Mouse (Mus musculus) neural tube, embryonic 13.5 days (tissue): ENCODE data around the gene Wnt10a. TPM values are rescaled to one million over a fixed set of nuclear protein-coding genes. Genes with fewer than 3 reads are reported as not detected.
A peak's percentile ranks its signal among the peaks of the same experiment; 100 is the strongest.

ENCODE experiments used
- ATAC-seq: fragments of 200-750 bp; cut with Nextera tagmentation; 2 replicates; pipeline ENCODE4 v1.8.0; 2017; ENCODE audit warnings: low read depth, mild to moderate bottlenecking, moderate TSS enrichment, moderate library complexity
- H3K27ac ChIP-seq: fragments of 300-500 bp; sonication (generic); replicated peaks from 2 replicates; pipeline ENCODE4 v1.5.1; 2015; ENCODE audit warnings: moderate library complexity, mild to moderate bottlenecking, inconsistent platforms
- H3K27me3 ChIP-seq: fragments of 300-500 bp; sonication (generic); 2 replicates; pipeline ENCODE4 v1.6.1; 2015; ENCODE audit warnings: mild to moderate bottlenecking, inconsistent platforms
- H3K36me3 ChIP-seq: fragments of 300-500 bp; sonication (generic); 2 replicates; pipeline ENCODE4 v1.6.1; 2015; ENCODE audit warnings: mild to moderate bottlenecking, inconsistent platforms
- H3K4me1 ChIP-seq: fragments of 300-500 bp; sonication (generic); replicated peaks from 2 replicates; pipeline ENCODE4 v1.6.1; 2015; ENCODE audit warnings: inconsistent platforms
- H3K4me2 ChIP-seq: fragments of 300-500 bp; sonication (generic); 2 replicates; pipeline ENCODE4 v1.6.1; 2015; ENCODE audit warnings: inconsistent platforms, mild to moderate bottlenecking, moderate library complexity
- H3K4me3 ChIP-seq: fragments of 300-500 bp; sonication (generic); 2 replicates; pipeline ENCODE4 v1.5.1; 2015; ENCODE audit warnings: mild to moderate bottlenecking, inconsistent platforms
- H3K9ac ChIP-seq: fragments of 300-500 bp; sonication (generic); 2 replicates; pipeline ENCODE4 v1.6.1; 2015; ENCODE audit warnings: moderate library complexity, mild to moderate bottlenecking, inconsistent platforms
- H3K9me3 ChIP-seq: fragments of 300-500 bp; sonication (generic); 2 replicates; pipeline ENCODE4 v1.6.1; 2016; ENCODE audit warnings: inconsistent platforms
- WGBS: fragments of 180-500 bp; shearing (Covaris S2); methylation state at CpG from one replicate; pipeline ENCODE4 v1.1.7; 2015; 5-methylcytosine and 5-hydroxymethylcytosine counted together
- polyA plus RNA-seq: library from polyadenylated mRNA; unstranded; fragments of >200 nt; fragmentation: Nextera tagmentation; extraction: Ambion mirVana; gene quantifications from 2 replicates; pipeline ENCODE4 v1.2.1, GENCODE M21; 2015

Wnt10a gene
- 0.13 and 0.15 TPM in 2 replicates for polyA plus RNA-seq

GRCm38 (mm10) chr1:74791249-74791648 is at the start of gene Wnt10a:
Wnt10a (plus strand) TSS chr1:74791516.
- Histone ChIP-seq H3K36me3 (no peaks in the 10 kb centered on the region), H3K4me1 (peaks cover 55% of the 10 kb centered on the region), H3K4me3 (peak within 1 kb of the TSS; percentile 29), H3K27ac (no peak within 1 kb of the TSS), H3K27me3 (peaks cover 99% of the 10 kb centered on the region), H3K9ac (peak within 1 kb of the TSS; percentile 49), H3K9me3 (no peaks in the 10 kb centered on the region), H3K4me2 (peak within 1 kb of the TSS; percentile 58)
- no peak for ATAC-seq
- WGBS: 3% methylated on average over 11 of the region's 11 CpGs

GRCm38 (mm10) chr1:74747335-74747734 is 44.0 kb upstream of the Wnt10a start:
- no peak for ATAC-seq
- no peaks in the 10 kb centered on the region for H3K9me3 ChIP-seq
- 78% methylated on average over 5 of the region's 5 CpGs for WGBS

GRCm38 (mm10) chr1:74748643-74749271 is 42.6 kb upstream of the Wnt10a start, which contains the start of gene Prkag3:
Prkag3 (minus strand) TSS chr1:74749221.
- Histone ChIP-seq H3K27me3 (peaks cover 24% of the 10 kb centered on the region), H3K27ac (no peak within 1 kb of the TSS), H3K4me1 (peaks cover 5% of the 10 kb centered on the region; the same call in 1 of the 2 replicates), H3K9me3 (no peaks in the 10 kb centered on the region), H3K36me3 (no peaks in the 10 kb centered on the region), H3K4me2 (peak within 1 kb of the TSS; percentile 48), H3K4me3 (peak within 1 kb of the TSS; percentile 2; the same call in 1 of the 2 replicates), H3K9ac (peak within 1 kb of the TSS; percentile 39; the same call in 1 of the 2 replicates)
- WGBS: 13% methylated on average over 30 of the region's 30 CpGs
- no peak for ATAC-seq

More at GRCm38 (mm10) chr1:74747335-74747734, 44.0 kb upstream of the Wnt10a start:
- Histone ChIP-seq H3K36me3 (no peaks in the 10 kb centered on the region), H3K9ac (no peak overlapping the region), H3K27ac (no peak overlapping the region), H3K4me2 (no peak overlapping the region), H3K27me3 (peaks cover 24% of the 10 kb centered on the region), H3K4me3 (no peak overlapping the region), H3K4me1 (peaks cover 5% of the 10 kb centered on the region; the same call in 1 of the 2 replicates)

- Histone ChIP-seq H3K4me1 (peaks cover 5% of the 10 kb centered on the region; the same call in 1 of the 2 replicates), H3K4me2 (no peak overlapping the region), H3K27me3 (peaks cover 24% of the 10 kb centered on the region), H3K4me3 (no peak overlapping the region), H3K27ac (no peak overlapping the region), H3K9ac (no peak overlapping the region), H3K9me3 (no peaks in the 10 kb centered on the region), H3K36me3 (no peaks in the 10 kb centered on the region)
- no peak for ATAC-seq
- WGBS: 76% methylated on average over 7 of the region's 7 CpGs
Observed at GRCm38 (mm10) chr1:74749301-74749700, 42.0 kb upstream of the Wnt10a start.

GRCm38 (mm10) chr1:74750683-74751082 is 40.6 kb upstream of the Wnt10a start:
- ATAC-seq: no peak

GRCm38 (mm10) chr1:74752150-74752549 is 39.2 kb upstream of the Wnt10a start:
- 83% methylated on average over 8 of the region's 8 CpGs for WGBS
- Histone ChIP-seq H3K9me3 (no peaks in the 10 kb centered on the region), H3K27ac (no peak overlapping the region), H3K4me2 (no peak overlapping the region), H3K9ac (no peak overlapping the region), H3K4me1 (peaks cover 5% of the 10 kb centered on the region; the same call in 1 of the 2 replicates), H3K27me3 (peaks cover 21% of the 10 kb centered on the region), H3K36me3 (no peaks in the 10 kb centered on the region), H3K4me3 (no peak overlapping the region)
- no peak for ATAC-seq

More at GRCm38 (mm10) chr1:74750683-74751082, 40.6 kb upstream of the Wnt10a start:
- no peak overlapping the region for H3K4me3 ChIP-seq
- no peak overlapping the region for H3K4me2 ChIP-seq
- WGBS: 84% methylated on average over 4 of the region's 4 CpGs
- peaks cover 5% of the 10 kb centered on the region; the same call in 1 of the 2 replicates for H3K4me1 ChIP-seq
- no peaks in the 10 kb centered on the region for H3K36me3 ChIP-seq
- no peak overlapping the region for H3K27ac ChIP-seq
- no peak overlapping the region for H3K9ac ChIP-seq
- peaks cover 24% of the 10 kb centered on the region for H3K27me3 ChIP-seq
- H3K9me3 ChIP-seq: no peaks in the 10 kb centered on the region

GRCm38 (mm10) chr1:74752833-74753232 is 38.5 kb upstream of the Wnt10a start:
- WGBS: 97% methylated on average over 3 of the region's 3 CpGs
- peaks cover 5% of the 10 kb centered on the region; the same call in 1 of the 2 replicates for H3K4me1 ChIP-seq
- H3K4me2 ChIP-seq: no peak overlapping the region
- H3K4me3 ChIP-seq: no peak overlapping the region
- no peak overlapping the region for H3K9ac ChIP-seq
- no peak overlapping the region for H3K27ac ChIP-seq
- ATAC-seq: no peak
- H3K27me3 ChIP-seq: peaks cover 14% of the 10 kb centered on the region
- no peaks in the 10 kb centered on the region for H3K9me3 ChIP-seq
- H3K36me3 ChIP-seq: no peaks in the 10 kb centered on the region

- H3K4me1 ChIP-seq: peaks cover 4% of the 10 kb centered on the region; the same call in 1 of the 2 replicates
- no peaks in the 10 kb centered on the region for H3K36me3 ChIP-seq
- no peak overlapping the region for H3K27ac ChIP-seq
- no peak overlapping the region for H3K4me3 ChIP-seq
- no peak overlapping the region for H3K9ac ChIP-seq
- WGBS: 87% methylated on average over 8 of the region's 8 CpGs
- peaks cover 12% of the 10 kb centered on the region for H3K27me3 ChIP-seq
- H3K4me2 ChIP-seq: no peak overlapping the region
- H3K9me3 ChIP-seq: no peaks in the 10 kb centered on the region
- ATAC-seq: no peak
Observed at GRCm38 (mm10) chr1:74753266-74753974, 37.9 kb upstream of the Wnt10a start.

- 77% methylated on average over 5 of the region's 5 CpGs for WGBS
- ATAC-seq: no peak
Observed at GRCm38 (mm10) chr1:74754175-74754785, 37.0 kb upstream of the Wnt10a start.

GRCm38 (mm10) chr1:74759773-74760172 is 31.5 kb upstream of the Wnt10a start:
- H3K27ac ChIP-seq: no peak overlapping the region
- no peak overlapping the region for H3K9ac ChIP-seq
- no peaks in the 10 kb centered on the region for H3K4me1 ChIP-seq
- H3K27me3 ChIP-seq: peaks cover 36% of the 10 kb centered on the region
- H3K4me3 ChIP-seq: no peak overlapping the region
- no peaks in the 10 kb centered on the region for H3K9me3 ChIP-seq
- no peak for ATAC-seq
- no peak overlapping the region for H3K4me2 ChIP-seq
- WGBS: 32% methylated on average over 4 of the region's 4 CpGs
- H3K36me3 ChIP-seq: no peaks in the 10 kb centered on the region

More at GRCm38 (mm10) chr1:74754175-74754785, 37.0 kb upstream of the Wnt10a start:
- no peaks in the 10 kb centered on the region for H3K4me1 ChIP-seq
- no peaks in the 10 kb centered on the region for H3K9me3 ChIP-seq
- no peak overlapping the region for H3K27ac ChIP-seq
- peaks cover 4% of the 10 kb centered on the region for H3K27me3 ChIP-seq
- H3K4me2 ChIP-seq: no peak overlapping the region
- no peaks in the 10 kb centered on the region for H3K36me3 ChIP-seq
- H3K4me3 ChIP-seq: no peak overlapping the region
- H3K9ac ChIP-seq: no peak overlapping the region

- peaks cover 63% of the 10 kb centered on the region for H3K27me3 ChIP-seq
- H3K36me3 ChIP-seq: no peaks in the 10 kb centered on the region
- no peaks in the 10 kb centered on the region for H3K9me3 ChIP-seq
- WGBS: 3% methylated on average over 6 of the region's 6 CpGs
- no peak overlapping the region for H3K4me2 ChIP-seq
- ATAC-seq: no peak
- no peak overlapping the region for H3K4me3 ChIP-seq
- no peak overlapping the region for H3K27ac ChIP-seq
- H3K9ac ChIP-seq: no peak overlapping the region
- no peaks in the 10 kb centered on the region for H3K4me1 ChIP-seq
Observed at GRCm38 (mm10) chr1:74763081-74763480, 28.2 kb upstream of the Wnt10a start.
